Mouse (Mus musculus): ENCODE measurements at regions not wholly inside any gene's neighbourhood (a gene's known extent, or its start where the extent isn't known, plus 50 kb on each side); places are given as distances from the start of the nearest gene placed in this dataset.

DNA sequence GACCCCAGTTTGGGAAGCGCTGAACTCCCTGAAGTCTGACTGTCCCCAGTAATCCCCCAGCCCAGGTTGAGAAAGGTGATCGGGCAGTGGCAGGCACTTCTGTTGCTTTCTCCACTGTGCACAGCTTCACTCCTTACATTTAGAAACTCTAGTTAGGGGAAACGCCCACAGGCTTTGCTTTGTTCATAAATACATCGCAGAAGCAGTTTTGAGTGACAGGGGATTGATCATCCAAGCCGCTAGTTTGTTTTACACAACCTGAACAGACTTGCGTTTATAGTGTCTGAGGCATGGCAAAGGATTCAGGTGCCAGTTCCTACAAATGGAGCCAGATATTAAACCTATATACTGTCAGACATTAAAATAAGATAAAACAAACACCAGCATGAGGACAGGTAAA lies 421.4 kb downstream of the Wdr11 start:
- no peak overlapping the region for H3K9ac ChIP-seq (ENCODE audit: low read depth, low read length)
- 75% methylated on average over 6 of the region's 6 CpGs for WGBS
- DNase-seq (ENCODE audit: low spot score) = peak; percentile 60
- H3K27ac ChIP-seq (replicated peaks; ENCODE audit: low read depth, low read length) = no peak overlapping the region
- no peak overlapping the region for H3K4me3 ChIP-seq (ENCODE audit: low read depth, low read length)
- no peaks in the 10 kb centered on the region for H3K27me3 ChIP-seq (replicated peaks; ENCODE audit: control insufficient read depth, insufficient read depth, low read length)
- ATAC-seq (ENCODE audit: low read depth) = no peak
- H3K36me3 ChIP-seq (ENCODE audit: control insufficient read depth, insufficient read depth, low read length) = no peaks in the 10 kb centered on the region
- H3K4me1 ChIP-seq (ENCODE audit: control insufficient read depth, insufficient read depth, low read length) = peaks cover 17% of the 10 kb centered on the region
- no peak overlapping the region for H3K4me2 ChIP-seq (ENCODE audit: low read depth, low read length)
- no peaks in the 10 kb centered on the region for H3K9me3 ChIP-seq (ENCODE audit: control insufficient read depth, low read length)

DNA sequence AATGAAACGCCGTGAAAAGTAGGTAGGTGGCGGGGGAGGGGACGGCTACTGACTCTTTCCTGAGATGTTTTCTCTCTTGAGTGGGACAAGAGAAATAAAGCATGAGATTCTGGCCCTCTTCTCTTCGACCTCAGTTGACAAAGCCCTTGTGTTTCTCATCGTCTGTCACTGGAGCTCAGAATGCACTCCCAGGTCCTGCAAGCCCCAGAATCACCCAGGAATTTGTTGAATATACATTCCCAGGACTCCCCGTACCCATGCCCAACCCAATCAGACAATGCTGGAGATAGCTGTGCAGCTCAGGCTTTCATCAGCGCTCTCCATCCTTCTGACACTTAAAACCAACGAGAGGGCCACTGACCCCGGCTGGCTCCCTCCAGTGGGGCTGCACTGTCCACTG lies 422.9 kb downstream of the Wdr11 start:
- DNase-seq (ENCODE audit: low spot score) = no peak
- H3K27ac ChIP-seq (replicated peaks; ENCODE audit: low read depth, low read length) = no peak overlapping the region
- H3K9me3 ChIP-seq (ENCODE audit: control insufficient read depth, low read length) = no peaks in the 10 kb centered on the region
- peaks cover 22% of the 10 kb centered on the region for H3K4me1 ChIP-seq (ENCODE audit: control insufficient read depth, insufficient read depth, low read length)
- no peak overlapping the region for H3K9ac ChIP-seq (ENCODE audit: low read depth, low read length)
- no peak overlapping the region for H3K4me3 ChIP-seq (ENCODE audit: low read depth, low read length)
- H3K27me3 ChIP-seq (replicated peaks; ENCODE audit: control insufficient read depth, insufficient read depth, low read length) = no peaks in the 10 kb centered on the region
- H3K4me2 ChIP-seq (ENCODE audit: low read depth, low read length) = no peak overlapping the region
- H3K36me3 ChIP-seq (ENCODE audit: control insufficient read depth, insufficient read depth, low read length) = no peaks in the 10 kb centered on the region
- no peak for ATAC-seq (ENCODE audit: low read depth)
- 69% methylated on average over 10 of the region's 10 CpGs for WGBS

DNA sequence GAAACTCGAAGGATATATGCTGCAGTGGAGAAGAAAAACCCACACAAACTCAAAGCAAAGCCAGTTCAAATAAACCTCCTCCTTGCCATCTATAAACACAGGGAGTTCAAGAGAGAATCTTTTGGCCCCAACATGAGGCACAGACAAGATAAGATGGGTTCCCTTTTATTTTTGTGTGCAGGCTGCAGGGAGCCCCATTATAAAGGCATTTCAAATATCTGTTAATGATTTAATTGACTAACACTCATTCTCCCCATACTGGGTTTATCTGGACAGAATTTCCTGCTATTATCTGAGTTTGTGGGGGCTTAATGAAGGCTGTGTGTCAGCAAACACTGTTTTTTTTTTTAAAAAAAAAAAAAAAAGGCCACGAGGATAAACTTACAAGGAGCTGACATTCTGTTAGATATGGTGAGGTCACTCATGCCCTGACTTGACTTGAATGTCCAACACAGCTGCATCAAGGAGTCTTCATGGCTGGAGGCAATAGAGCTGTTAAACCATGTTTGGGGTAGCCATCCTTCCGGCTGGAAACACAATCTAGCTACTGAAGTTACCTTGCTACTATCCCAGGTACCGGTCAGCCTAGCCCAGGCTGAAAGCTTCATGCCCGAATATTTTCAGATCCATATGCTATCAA lies 423.8 kb downstream of the Wdr11 start:
- Histone ChIP-seq H3K27ac (replicated peaks; ENCODE audit: low read depth, low read length) (peak overlapping the region; percentile 59), H3K4me3 (ENCODE audit: low read depth, low read length) (no peak overlapping the region), H3K9ac (ENCODE audit: low read depth, low read length) (no peak overlapping the region), H3K9me3 (ENCODE audit: control insufficient read depth, low read length) (no peaks in the 10 kb centered on the region), H3K36me3 (ENCODE audit: control insufficient read depth, insufficient read depth, low read length) (no peaks in the 10 kb centered on the region), H3K4me1 (ENCODE audit: control insufficient read depth, insufficient read depth, low read length) (peaks cover 22% of the 10 kb centered on the region), H3K4me2 (ENCODE audit: low read depth, low read length) (no peak overlapping the region), H3K27me3 (replicated peaks; ENCODE audit: control insufficient read depth, insufficient read depth, low read length) (no peaks in the 10 kb centered on the region)
- ATAC-seq (ENCODE audit: low read depth) (no peak), DNase-seq (ENCODE audit: low spot score) (no peak)
- 29% methylated on average over 5 of the region's 5 CpGs for WGBS

DNA sequence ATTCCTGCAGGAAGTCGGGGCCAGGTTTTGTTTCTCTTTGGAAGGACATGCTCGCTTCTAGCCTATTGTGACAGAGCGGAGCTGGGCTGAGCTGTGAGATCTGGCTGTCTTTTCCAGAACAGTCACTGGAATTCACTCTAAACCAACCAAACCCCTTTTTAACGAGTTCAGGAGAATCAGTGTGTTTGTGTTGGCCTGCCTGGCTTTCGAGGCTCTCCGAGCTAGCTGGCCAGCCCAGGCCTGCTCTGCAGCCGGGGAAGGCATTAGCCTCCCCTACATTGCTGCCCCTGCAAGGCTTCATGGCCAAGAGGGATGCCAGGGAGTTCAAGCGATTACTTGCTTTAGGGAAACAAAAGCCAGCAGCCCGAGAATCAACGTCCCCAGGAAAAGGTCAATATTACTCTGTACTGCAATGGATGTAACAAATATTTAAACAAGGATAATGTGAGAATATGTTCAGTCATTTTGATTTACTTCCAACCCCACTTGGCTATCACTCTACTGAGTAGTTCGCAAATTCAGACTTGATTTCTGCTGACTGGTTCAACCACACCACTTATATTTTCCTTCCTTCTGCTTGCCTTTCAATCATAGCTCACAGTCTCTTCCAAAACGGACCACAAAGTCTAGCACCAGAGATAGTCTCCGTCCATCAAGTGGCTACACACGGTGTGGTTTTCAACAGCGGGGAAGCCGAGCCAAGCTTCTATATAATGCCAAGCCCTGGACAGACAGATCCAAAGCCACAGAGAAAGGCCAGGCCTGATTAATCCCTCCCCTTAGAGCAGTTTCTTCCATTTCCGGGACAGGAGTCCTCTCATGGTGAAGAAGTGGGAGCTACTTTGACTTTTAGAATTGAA lies 424.6 kb downstream of the Wdr11 start:
- DNase-seq (ENCODE audit: low spot score) (peak; percentile 82), ATAC-seq (ENCODE audit: low read depth) (peak; percentile 55; the same call in 1 of the 2 replicates)
- no peaks in the 10 kb centered on the region for H3K9me3 ChIP-seq (ENCODE audit: control insufficient read depth, low read length)
- H3K27ac ChIP-seq (replicated peaks; ENCODE audit: low read depth, low read length) = peak overlapping the region; percentile 59
- peaks cover 20% of the 10 kb centered on the region for H3K4me1 ChIP-seq (ENCODE audit: control insufficient read depth, insufficient read depth, low read length)
- H3K4me2 ChIP-seq (ENCODE audit: low read depth, low read length) = no peak overlapping the region
- H3K36me3 ChIP-seq (ENCODE audit: control insufficient read depth, insufficient read depth, low read length) = no peaks in the 10 kb centered on the region
- H3K27me3 ChIP-seq (replicated peaks; ENCODE audit: control insufficient read depth, insufficient read depth, low read length) = no peaks in the 10 kb centered on the region
- WGBS = 52% methylated on average over 17 of the region's 17 CpGs
- no peak overlapping the region for H3K4me3 ChIP-seq (ENCODE audit: low read depth, low read length)
- H3K9ac ChIP-seq (ENCODE audit: low read depth, low read length) = no peak overlapping the region

DNA sequence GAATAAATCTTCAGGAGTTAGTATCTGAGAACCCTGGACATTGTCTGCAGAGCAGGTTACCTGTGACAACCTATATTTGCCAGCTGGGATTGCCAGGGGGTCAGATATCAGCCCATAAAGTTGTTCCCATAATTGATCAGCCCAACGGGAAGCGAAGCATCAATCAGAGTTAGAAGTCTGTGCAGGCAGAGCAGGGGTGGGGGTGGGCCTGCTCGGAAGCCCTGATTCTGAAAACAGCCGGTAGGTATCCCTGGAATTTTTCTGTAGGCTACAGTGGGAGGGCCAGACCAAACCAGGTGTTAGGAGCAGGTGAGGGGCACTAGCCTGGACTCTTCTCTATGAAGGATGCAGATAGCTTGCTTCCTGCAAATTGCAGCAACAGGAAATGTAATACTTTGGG lies 427.2 kb downstream of the Wdr11 start:
- DNase-seq (ENCODE audit: low spot score) (no peak), ATAC-seq (ENCODE audit: low read depth) (no peak)
- 32% methylated on average over 4 of the region's 4 CpGs for WGBS
- Histone ChIP-seq H3K4me1 (ENCODE audit: control insufficient read depth, insufficient read depth, low read length) (peaks cover 13% of the 10 kb centered on the region; the same call in 1 of the 2 replicates), H3K9ac (ENCODE audit: low read depth, low read length) (no peak overlapping the region), H3K27ac (replicated peaks; ENCODE audit: low read depth, low read length) (no peak overlapping the region), H3K4me3 (ENCODE audit: low read depth, low read length) (no peak overlapping the region), H3K4me2 (ENCODE audit: low read depth, low read length) (no peak overlapping the region), H3K36me3 (ENCODE audit: control insufficient read depth, insufficient read depth, low read length) (no peaks in the 10 kb centered on the region), H3K9me3 (ENCODE audit: control insufficient read depth, low read length) (no peaks in the 10 kb centered on the region), H3K27me3 (replicated peaks; ENCODE audit: control insufficient read depth, insufficient read depth, low read length) (no peaks in the 10 kb centered on the region)

DNA sequence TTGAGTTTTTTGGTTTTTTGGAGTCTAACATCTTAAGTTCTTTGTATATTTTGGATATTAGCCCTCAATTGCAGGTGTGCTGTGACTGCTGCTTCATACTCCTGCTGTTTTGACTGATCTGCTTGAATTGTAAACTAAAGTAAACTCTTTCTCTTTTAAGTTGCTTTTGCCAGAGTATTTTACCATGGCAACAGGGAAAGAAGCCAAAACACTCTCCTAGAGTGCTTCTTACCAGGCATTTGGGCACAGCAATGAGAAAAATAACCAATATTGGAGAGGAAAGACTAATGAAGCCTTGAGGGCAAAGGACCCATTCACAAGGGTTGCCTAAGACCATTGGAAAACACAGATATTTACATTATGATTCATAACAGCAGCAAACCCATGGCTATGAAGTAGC lies 437.3 kb downstream of the Wdr11 start:
- H3K4me1 ChIP-seq (ENCODE audit: control insufficient read depth, insufficient read depth, low read length) = no peaks in the 10 kb centered on the region
- no peak overlapping the region for H3K27ac ChIP-seq (replicated peaks; ENCODE audit: low read depth, low read length)
- DNase-seq (ENCODE audit: low spot score) (no peak), ATAC-seq (ENCODE audit: low read depth) (no peak)
- no peaks in the 10 kb centered on the region for H3K9me3 ChIP-seq (ENCODE audit: control insufficient read depth, low read length)
- no peaks in the 10 kb centered on the region for H3K36me3 ChIP-seq (ENCODE audit: control insufficient read depth, insufficient read depth, low read length)
- no peaks in the 10 kb centered on the region for H3K27me3 ChIP-seq (replicated peaks; ENCODE audit: control insufficient read depth, insufficient read depth, low read length)
- no peak overlapping the region for H3K4me3 ChIP-seq (ENCODE audit: low read depth, low read length)
- H3K9ac ChIP-seq (ENCODE audit: low read depth, low read length) = no peak overlapping the region
- H3K4me2 ChIP-seq (ENCODE audit: low read depth, low read length) = no peak overlapping the region

DNA sequence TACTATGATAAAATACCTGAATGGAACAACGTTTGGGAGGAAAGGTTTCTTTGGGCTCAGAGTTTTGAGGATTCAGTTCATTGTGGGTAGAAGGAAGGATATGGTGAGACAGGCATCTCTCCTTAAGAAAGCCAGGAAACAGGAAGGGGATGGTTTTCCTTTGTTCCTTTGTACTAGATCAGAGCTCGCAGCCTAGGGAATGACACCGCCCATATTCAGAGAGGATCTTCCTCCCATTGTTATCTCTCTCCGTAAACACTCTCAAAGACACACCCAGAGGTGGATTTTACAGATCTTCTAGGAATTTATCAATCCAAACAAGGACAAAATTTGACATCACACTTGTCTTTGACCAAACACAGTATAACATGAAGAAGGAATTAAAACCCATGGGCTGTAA lies 439.0 kb downstream of the Wdr11 start:
- Histone ChIP-seq H3K9me3 (ENCODE audit: control insufficient read depth, low read length) (no peaks in the 10 kb centered on the region), H3K4me1 (ENCODE audit: control insufficient read depth, insufficient read depth, low read length) (no peaks in the 10 kb centered on the region), H3K36me3 (ENCODE audit: control insufficient read depth, insufficient read depth, low read length) (no peaks in the 10 kb centered on the region), H3K4me3 (ENCODE audit: low read depth, low read length) (no peak overlapping the region), H3K4me2 (ENCODE audit: low read depth, low read length) (no peak overlapping the region), H3K9ac (ENCODE audit: low read depth, low read length) (no peak overlapping the region), H3K27ac (replicated peaks; ENCODE audit: low read depth, low read length) (no peak overlapping the region), H3K27me3 (replicated peaks; ENCODE audit: control insufficient read depth, insufficient read depth, low read length) (no peaks in the 10 kb centered on the region)
- 88% methylated on average over 4 of the region's 4 CpGs for WGBS
- DNase-seq (ENCODE audit: low spot score) = no peak
- ATAC-seq (ENCODE audit: low read depth) = no peak

DNA sequence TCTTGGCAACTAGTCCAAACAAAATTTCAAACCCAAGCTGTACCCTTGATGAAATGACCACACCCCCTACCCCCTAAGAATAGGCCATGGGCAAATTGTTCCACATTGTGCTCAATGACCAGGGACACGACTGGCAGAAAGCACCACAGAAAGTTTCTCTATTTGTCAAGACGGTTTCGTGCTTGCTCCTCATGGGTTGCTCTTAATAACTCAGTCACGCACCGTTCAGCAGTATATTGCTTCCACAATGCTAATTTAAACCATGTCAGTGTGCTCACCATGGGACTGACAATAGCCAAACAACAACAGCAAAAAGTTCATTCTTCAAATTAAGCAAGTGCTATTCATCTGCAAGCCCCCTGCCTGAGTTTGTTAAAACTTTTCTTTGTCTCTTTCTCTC lies 444.6 kb downstream of the Wdr11 start:
- no peak overlapping the region for H3K9ac ChIP-seq (ENCODE audit: low read depth, low read length)
- ATAC-seq (ENCODE audit: low read depth) (no peak), DNase-seq (ENCODE audit: low spot score) (peak; percentile 77)
- no peaks in the 10 kb centered on the region for H3K27me3 ChIP-seq (replicated peaks; ENCODE audit: control insufficient read depth, insufficient read depth, low read length)
- no peaks in the 10 kb centered on the region for H3K9me3 ChIP-seq (ENCODE audit: control insufficient read depth, low read length)
- no peak overlapping the region for H3K4me2 ChIP-seq (ENCODE audit: low read depth, low read length)
- H3K4me3 ChIP-seq (ENCODE audit: low read depth, low read length) = no peak overlapping the region
- no peaks in the 10 kb centered on the region for H3K36me3 ChIP-seq (ENCODE audit: control insufficient read depth, insufficient read depth, low read length)
- peak overlapping the region; percentile 78 for H3K27ac ChIP-seq (replicated peaks; ENCODE audit: low read depth, low read length)
- peaks cover 12% of the 10 kb centered on the region; the same call in 1 of the 2 replicates for H3K4me1 ChIP-seq (ENCODE audit: control insufficient read depth, insufficient read depth, low read length)
- 39% methylated on average over 5 of the region's 5 CpGs for WGBS
